Mouse (Mus musculus) E14TG2a.4 (cell line): ENCODE data around the gene Cyfip2.

Experiments
- CTCF ChIP-seq: conservative IDR thresholded peaks from 2 replicates; pipeline ENCODE4 v1.5.1; 2014; ENCODE audit warnings: low read length
- NANOG ChIP-seq: IDR thresholded peaks from 2 replicates; pipeline ENCODE4 v1.6.1; 2014; ENCODE audit warnings: borderline replicate concordance, low read length, mixed read lengths
- POU5F1 ChIP-seq: IDR thresholded peaks from 2 replicates; pipeline ENCODE4 v1.6.1; 2014; ENCODE audit warnings: low read length, borderline replicate concordance

DNA sequence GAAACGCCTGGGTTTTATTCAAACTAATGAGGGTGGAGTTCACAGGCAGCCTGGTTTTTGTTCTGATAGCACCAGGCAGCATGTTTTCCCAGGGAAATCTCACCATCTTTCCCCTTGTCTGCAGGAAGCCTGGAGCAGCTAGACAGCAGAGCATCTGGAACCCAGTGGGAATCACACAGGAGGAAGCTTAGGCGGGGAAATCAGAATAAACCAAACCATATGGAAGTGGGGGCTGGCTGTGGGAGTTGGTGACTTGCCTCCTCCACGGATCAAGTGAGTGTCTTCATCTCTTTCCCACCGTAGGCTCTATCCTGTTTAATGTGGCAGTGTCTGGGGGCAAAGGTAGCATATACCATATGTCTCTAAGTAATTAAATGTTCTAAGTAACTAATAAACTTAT lies 127.2 kb downstream of the Cyfip2 start:
- TF ChIP-seq CTCF (no peak), POU5F1 (no peak), NANOG (no peak)
